Mouse (Mus musculus) T-helper 17 cell (primary cell): ENCODE data around the gene Nup160.

Experiments used
- in situ Hi-C, 2 experiments: fragments of 300-600 bp; cut with MboI, MseI; formaldehyde crosslinking; loops; 1 replicate in 1 of 2; 2 replicates in 1 of 2; pipeline ENCODE4 v1.15.1; 2025; ENCODE audit warnings: high pct_unique_total_duplicates in 2 of 2

Nup160 gene

GRCm38 (mm10) chr2:90739327-90739726 lies 62.3 kb downstream of the Nup160 start:
- in situ Hi-C loops, result no loop called here

- in situ Hi-C loops, result no loop called here
Observed at GRCm38 (mm10) chr2:90739921-90740320, 62.9 kb downstream of the Nup160 start.

GRCm38 (mm10) chr2:90744285-90745052 lies 67.5 kb downstream of the Nup160 start:
- in situ Hi-C loops, result no loop called here

- in situ Hi-C loops, result no loop called here
Observed at GRCm38 (mm10) chr2:90745053-90745678, 68.2 kb downstream of the Nup160 start, which contains the start of gene Fnbp4. Gene Fnbp4, plus strand, starts transcription at chr2:90745370.

GRCm38 (mm10) chr2:90745740-90746537 lies 68.9 kb downstream of the Nup160 start:
- in situ Hi-C loops, result no loop called here

- in situ Hi-C loops, result no loop called here
Observed at GRCm38 (mm10) chr2:90746538-90746865, 69.5 kb downstream of the Nup160 start.

GRCm38 (mm10) chr2:90747131-90747530 lies 70.1 kb downstream of the Nup160 start:
- in situ Hi-C loops, result no loop called here

GRCm38 (mm10) chr2:90749676-90750459 lies 72.9 kb downstream of the Nup160 start:
- in situ Hi-C loops, result no loop called here

GRCm38 (mm10) chr2:90753565-90753964 lies 76.5 kb downstream of the Nup160 start:
- in situ Hi-C loops, result no loop called here

- in situ Hi-C loops, result no loop called here
Observed at GRCm38 (mm10) chr2:90754188-90754587, 77.2 kb downstream of the Nup160 start.

- in situ Hi-C loops, result loop anchor here (5.0 kb wide), 2 partner anchors 68 to 807 kb away; no protein-coding TSS in a partner anchor
Observed at GRCm38 (mm10) chr2:90765123-90765522, 88.1 kb downstream of the Nup160 start.

- in situ Hi-C loops, result loop anchor here in 1 of 2 experiments (25.0 kb wide), 1 partner anchor 319 kb away; no protein-coding TSS in a partner anchor
Observed at GRCm38 (mm10) chr2:90781323-90781722, 104.3 kb downstream of the Nup160 start.

GRCm38 (mm10) chr2:90781938-90782337 lies 104.9 kb downstream of the Nup160 start:
- in situ Hi-C loops, result loop anchor here in 1 of 2 experiments (25.0 kb wide), 1 partner anchor 320 kb away; no protein-coding TSS in a partner anchor

- in situ Hi-C loops, result loop anchor here in 1 of 2 experiments (25.0 kb wide), 1 partner anchor 320 kb away; no protein-coding TSS in a partner anchor
Observed at GRCm38 (mm10) chr2:90782458-90782857, 105.4 kb downstream of the Nup160 start, which contains the start of gene Agbl2. Gene Agbl2, plus strand, starts transcription at chr2:90782727.

- in situ Hi-C loops, result loop anchor here in 1 of 2 experiments (25.0 kb wide), 1 partner anchor 321 kb away; no protein-coding TSS in a partner anchor
Observed at GRCm38 (mm10) chr2:90782901-90783486, 106.0 kb downstream of the Nup160 start.
